Mouse (Mus musculus) c-Kit-negative CD71-positive TER-119-positive erythroid progenitor cells, embryonic 14.5 days (primary cell): Measurements from ENCODE around the gene Unc45a.

ENCODE experiments used
- DNase-seq: peaks from one replicate; pipeline ENCODE4 v3.0.0-alpha.2; 2013; ENCODE audit warnings: low read depth, low spot score

Gene Unc45a

GRCm38 (mm10) chr7:80368009-80368408, 27.2 kb upstream of the Unc45a start:
- DNase-seq = no peak

- no peak for DNase-seq
Measured at GRCm38 (mm10) chr7:80367232-80367631, 26.4 kb upstream of the Unc45a start.

- no peak for DNase-seq
Measured at GRCm38 (mm10) chr7:80365759-80366158, 25.0 kb upstream of the Unc45a start.

- DNase-seq = no peak
Measured at GRCm38 (mm10) chr7:80360435-80360834, 19.6 kb upstream of the Unc45a start.

GRCm38 (mm10) chr7:80358039-80358438, 17.2 kb upstream of the Unc45a start:
- no peak for DNase-seq

GRCm38 (mm10) chr7:80357156-80357555, 16.4 kb upstream of the Unc45a start:
- DNase-seq = no peak

GRCm38 (mm10) chr7:80356351-80356750, 15.5 kb upstream of the Unc45a start:
- DNase-seq = no peak

- DNase-seq = no peak
Measured at GRCm38 (mm10) chr7:80352920-80353319, 12.1 kb upstream of the Unc45a start.

GRCm38 (mm10) chr7:80350808-80351207, 10.0 kb upstream of the Unc45a start:
- DNase-seq = no peak

- DNase-seq = no peak
Measured at GRCm38 (mm10) chr7:80347670-80348586, 7.1 kb upstream of the Unc45a start.

- DNase-seq = no peak
Measured at GRCm38 (mm10) chr7:80346830-80347229, 6.0 kb upstream of the Unc45a start.

GRCm38 (mm10) chr7:80346173-80346572, 5.4 kb upstream of the Unc45a start:
- no peak for DNase-seq

- no peak for DNase-seq
Measured at GRCm38 (mm10) chr7:80343270-80344018, 2.6 kb upstream of the Unc45a start.

GRCm38 (mm10) chr7:80342858-80343257, 2.1 kb upstream of the Unc45a start, which contains the start of gene Hddc3:
Hddc3 (plus strand) TSS chr7:80343104.
- DNase-seq = peak; percentile 78

- no peak for DNase-seq
Measured at GRCm38 (mm10) chr7:80341793-80342192, 988 bp upstream of the Unc45a start.

GRCm38 (mm10) chr7:80339793-80340628, 794 bp downstream of the Unc45a start:
- peak; percentile 98 for DNase-seq

- no peak for DNase-seq
Measured at GRCm38 (mm10) chr7:80339371-80339770, 1.4 kb downstream of the Unc45a start.

GRCm38 (mm10) chr7:80336932-80337331, 3.9 kb downstream of the Unc45a start:
- DNase-seq = no peak

GRCm38 (mm10) chr7:80334848-80335247, 6.0 kb downstream of the Unc45a start:
- no peak for DNase-seq

- no peak for DNase-seq
Measured at GRCm38 (mm10) chr7:80331433-80331832, 9.4 kb downstream of the Unc45a start.

- DNase-seq = no peak
Measured at GRCm38 (mm10) chr7:80330278-80330677, 10.5 kb downstream of the Unc45a start.

GRCm38 (mm10) chr7:80326076-80326475, 14.7 kb downstream of the Unc45a start:
- no peak for DNase-seq
